Mouse (Mus musculus) limb, embryonic 14.5 days (tissue): Measurements from ENCODE around the gene Adat3. TPM values are rescaled to one million over a fixed set of nuclear protein-coding genes. Genes with fewer than 3 reads are reported as not detected.

Experiments used
- ATAC-seq: fragments of 200-750 bp; cut with Nextera tagmentation; 2 replicates; pipeline ENCODE4 v1.8.0; 2017; ENCODE audit warnings: low read depth, moderate number of reproducible peaks, moderate TSS enrichment; ENCODE audit not compliant: low FRiP score
- DNase-seq: peaks from one replicate; pipeline ENCODE4 v3.0.0-alpha.2; 2015; ENCODE audit warnings: low spot score
- H3K27ac ChIP-seq: fragments of 300-500 bp; sonication (generic); replicated peaks from 2 replicates; pipeline ENCODE4 v1.5.1; 2014; ENCODE audit warnings: low read depth, mild to moderate bottlenecking, low read length, moderate library complexity, mixed read lengths
- H3K27me3 ChIP-seq: fragments of 300-500 bp; sonication (generic); 2 replicates; pipeline ENCODE4 v1.6.1; 2014; ENCODE audit warnings: low read length, mixed read lengths; ENCODE audit not compliant: control insufficient read depth, insufficient read depth
- H3K36me3 ChIP-seq: fragments of 300-500 bp; sonication (generic); 2 replicates; pipeline ENCODE4 v1.6.1; 2014; ENCODE audit warnings: mild to moderate bottlenecking, low read length, moderate library complexity, mixed read lengths; ENCODE audit not compliant: control insufficient read depth, insufficient read depth
- H3K4me1 ChIP-seq: fragments of 300-500 bp; sonication (generic); 2 replicates; pipeline ENCODE4 v1.6.1; 2014; ENCODE audit warnings: antibody characterized with exemption, low read length, mixed read lengths; ENCODE audit not compliant: control insufficient read depth, insufficient read depth
- H3K4me2 ChIP-seq: fragments of 300-500 bp; sonication (generic); replicated peaks from 2 replicates; pipeline ENCODE4 v1.6.1; 2014; ENCODE audit warnings: low read depth, mild to moderate bottlenecking, low read length, moderate library complexity; ENCODE audit not compliant: severe bottlenecking
- H3K4me3 ChIP-seq: fragments of 300-500 bp; sonication (generic); replicated peaks from 2 replicates; pipeline ENCODE4 v1.5.1; 2014; ENCODE audit warnings: low read length
- H3K9ac ChIP-seq: fragments of 300-500 bp; sonication (generic); 2 replicates; pipeline ENCODE4 v1.6.1; 2014; ENCODE audit warnings: mild to moderate bottlenecking, low read depth, low read length, moderate library complexity; ENCODE audit not compliant: severe bottlenecking
- H3K9me3 ChIP-seq: fragments of 300-500 bp; sonication (generic); 2 replicates; pipeline ENCODE4 v1.6.1; 2016; ENCODE audit warnings: low read length; ENCODE audit not compliant: control insufficient read depth
- POLR2A ChIP-seq: fragments of 200-500 bp; IDR thresholded peaks from 2 replicates; pipeline ENCODE4 v1.8.0; 2012; ENCODE audit warnings: inconsistent platforms, mild to moderate bottlenecking, moderate library complexity, borderline replicate concordance; ENCODE audit not compliant: insufficient read depth, insufficient read length; ENCODE audit errors: extremely low read depth
- WGBS: fragments of 180-500 bp; shearing (Covaris S2); extraction: QIAGEN DNeasy Blood & Tissue Kit; methylation state at CpG from one replicate; pipeline ENCODE4 v1.1.7; 2014; 5-methylcytosine and 5-hydroxymethylcytosine counted together
- polyA plus RNA-seq, 2 experiments: library from polyadenylated mRNA; depleted of rRNA in 1 of 2; stranded (reverse) in 1 of 2; unstranded in 1 of 2; fragments of >200 nt; fragmentation: Nextera tagmentation in 1 of 2; extraction: Ambion mirVana in 1 of 2; gene quantifications; 2 replicates each; pipeline versions ENCODE4 v1.2.1 to v1.2.3; 2012 to 2014

Adat3 gene
- polyA plus RNA-seq, 2 experiments: 5.6 to 16.8 TPM

GRCm38 (mm10) chr10:80620365-80620764, 17.7 kb downstream of the Adat3 start:
- no peak for DNase-seq
- H3K27me3 ChIP-seq: no peaks in the 10 kb centered on the region
- H3K4me2 ChIP-seq: no peak overlapping the region
- peaks cover 13% of the 10 kb centered on the region for H3K4me1 ChIP-seq
- peaks cover 11% of the 10 kb centered on the region; the same call in 1 of the 2 replicates for H3K36me3 ChIP-seq
- TF ChIP-seq POLR2A: no peak
- 85% methylated on average over 9 of the region's 9 CpGs for WGBS
- no peaks in the 10 kb centered on the region for H3K9me3 ChIP-seq
- H3K27ac ChIP-seq: no peak overlapping the region
- no peak overlapping the region for H3K9ac ChIP-seq
- H3K4me3 ChIP-seq: no peak overlapping the region
- no peak for ATAC-seq

DNA sequence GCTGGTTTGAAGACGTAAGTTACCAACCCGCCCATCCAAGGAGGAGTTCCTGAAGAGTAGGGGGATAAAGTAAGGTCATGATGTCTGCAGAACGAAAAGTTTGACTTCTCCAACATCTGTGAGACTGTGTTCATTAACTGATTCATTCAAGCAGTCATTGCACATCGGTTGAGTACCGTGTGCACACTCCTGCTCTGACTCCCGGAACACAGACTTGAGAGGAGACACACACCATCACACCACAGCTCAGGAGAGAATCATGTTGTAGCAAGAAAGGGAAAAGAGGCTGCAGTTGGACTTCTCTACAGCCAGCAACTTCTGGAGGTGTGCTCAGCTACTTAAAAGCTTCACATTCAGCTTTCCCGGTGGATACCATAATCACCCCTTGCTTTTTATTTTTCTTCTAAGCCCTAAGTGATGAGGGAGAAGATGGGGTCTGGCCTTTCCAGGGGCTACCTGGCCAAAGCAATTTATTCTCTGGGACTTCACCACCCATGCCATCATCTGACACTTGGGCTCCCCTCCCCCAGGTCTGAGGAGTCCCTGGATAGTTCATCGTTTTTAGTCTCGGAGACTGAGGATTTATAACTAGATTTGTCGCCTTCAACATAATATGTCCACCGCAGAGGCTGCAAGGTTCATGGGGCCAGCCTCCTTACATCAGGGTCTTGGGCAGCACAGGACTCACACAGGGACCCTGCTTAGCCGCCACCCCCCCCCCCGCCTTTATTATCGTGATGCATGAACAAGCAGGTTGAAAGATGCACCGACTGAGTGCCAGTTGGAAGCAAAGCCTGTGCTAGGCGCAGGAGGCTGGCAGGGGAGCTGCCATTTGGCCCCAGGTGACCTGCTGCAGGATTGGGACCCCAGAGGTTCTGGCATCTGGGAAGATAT, 18.4 kb downstream of the Adat3 start:
- Histone ChIP-seq H3K36me3 (0 out of 2 replicates have a peak, but pooled peaks cover 4% of the 10 kb centered on the region), H3K4me1 (peaks cover 13% of the 10 kb centered on the region), H3K4me3 (peak overlapping the region; percentile 85), H3K4me2 (peak overlapping the region; percentile 72), H3K9me3 (no peaks in the 10 kb centered on the region), H3K27ac (peak overlapping the region; percentile 86; the same call in 1 of the 2 replicates), H3K9ac (peak overlapping the region; percentile 50), H3K27me3 (no peaks in the 10 kb centered on the region)
- WGBS: 54% methylated on average over 16 of the region's 16 CpGs
- DNase-seq: no peak
- ATAC-seq: no peak
- no peak for TF ChIP-seq POLR2A

GRCm38 (mm10) chr10:80621690-80621939, 18.9 kb downstream of the Adat3 start:
- Histone ChIP-seq H3K27me3 (no peaks in the 10 kb centered on the region), H3K27ac (peak overlapping the region; percentile 86; the same call in 1 of the 2 replicates), H3K4me2 (peak overlapping the region; percentile 72), H3K36me3 (0 out of 2 replicates have a peak, but pooled peaks cover under 1% of the 10 kb centered on the region), H3K4me1 (peaks cover 13% of the 10 kb centered on the region), H3K4me3 (peak overlapping the region; percentile 85), H3K9me3 (no peaks in the 10 kb centered on the region), H3K9ac (peak overlapping the region; percentile 50)
- no peak for DNase-seq
- WGBS: 2% methylated on average over 9 of the region's 9 CpGs
- ATAC-seq: no peak
- TF ChIP-seq POLR2A: no peak

DNA sequence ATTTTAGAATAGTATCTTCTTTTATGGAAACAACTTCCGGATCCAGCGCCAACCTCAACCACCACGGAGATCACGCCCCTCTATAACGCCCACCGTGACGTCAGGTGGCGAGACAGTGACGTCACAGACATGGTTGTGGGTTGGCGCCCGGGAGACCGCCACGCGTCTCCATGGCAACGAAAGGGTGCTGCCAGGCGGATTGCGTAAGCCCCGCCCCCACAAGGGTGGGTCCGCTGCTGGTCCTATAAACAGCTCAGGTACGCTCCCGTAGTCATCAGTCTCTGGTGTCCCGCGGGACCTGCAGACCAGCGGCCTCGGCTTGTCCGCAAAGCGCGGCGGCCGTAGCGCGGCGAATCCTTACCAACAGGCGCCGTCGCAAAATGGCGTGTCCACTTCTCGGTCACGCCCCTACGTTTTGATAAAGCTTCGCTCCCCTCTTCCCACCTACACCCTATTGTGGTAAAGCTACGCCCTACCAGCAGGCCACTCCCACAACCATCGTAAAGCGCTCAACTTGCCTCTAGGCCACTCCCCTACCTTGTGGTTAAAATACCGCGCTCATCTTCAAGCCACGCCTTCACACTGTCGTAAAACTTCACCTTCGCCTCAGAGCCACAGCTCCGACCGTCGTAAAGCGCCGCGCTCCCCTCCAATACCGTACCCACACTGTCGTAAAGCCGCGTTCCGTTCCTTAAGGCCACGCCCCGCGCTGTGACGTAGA, 19.4 kb downstream of the Adat3 start:
- Histone ChIP-seq H3K9me3 (no peaks in the 10 kb centered on the region), H3K9ac (peak overlapping the region; percentile 85), H3K36me3 (no peaks in the 10 kb centered on the region), H3K27ac (peak overlapping the region; percentile 86), H3K4me2 (peak overlapping the region; percentile 94), H3K4me1 (peaks cover 13% of the 10 kb centered on the region), H3K4me3 (peak overlapping the region; percentile 85), H3K27me3 (no peaks in the 10 kb centered on the region)
- peak; percentile 100 for DNase-seq
- no peak for TF ChIP-seq POLR2A
- under 1% methylated on average over 64 of the region's 64 CpGs for WGBS
- ATAC-seq: peak; percentile 96

GRCm38 (mm10) chr10:80622661-80623456, 20.2 kb downstream of the Adat3 start, which contains the start of gene Csnk1g2:
Gene Csnk1g2, plus strand, starts transcription at chr10:80622838.
- no peak for TF ChIP-seq POLR2A
- Histone ChIP-seq H3K4me2 (peak within 1 kb of the TSS; percentile 94), H3K9ac (peak within 1 kb of the TSS; percentile 85), H3K27me3 (no peaks in the 10 kb centered on the region), H3K4me3 (peak within 1 kb of the TSS; percentile 85), H3K4me1 (peaks cover 13% of the 10 kb centered on the region), H3K36me3 (no peaks in the 10 kb centered on the region), H3K27ac (peak within 1 kb of the TSS; percentile 86), H3K9me3 (no peaks in the 10 kb centered on the region)
- WGBS: 2% methylated on average over 63 of the region's 85 CpGs
- peak; percentile 11 for DNase-seq
- peak; percentile 1; the same call in 1 of the 2 replicates for ATAC-seq
